In the genomic region with DNA sequence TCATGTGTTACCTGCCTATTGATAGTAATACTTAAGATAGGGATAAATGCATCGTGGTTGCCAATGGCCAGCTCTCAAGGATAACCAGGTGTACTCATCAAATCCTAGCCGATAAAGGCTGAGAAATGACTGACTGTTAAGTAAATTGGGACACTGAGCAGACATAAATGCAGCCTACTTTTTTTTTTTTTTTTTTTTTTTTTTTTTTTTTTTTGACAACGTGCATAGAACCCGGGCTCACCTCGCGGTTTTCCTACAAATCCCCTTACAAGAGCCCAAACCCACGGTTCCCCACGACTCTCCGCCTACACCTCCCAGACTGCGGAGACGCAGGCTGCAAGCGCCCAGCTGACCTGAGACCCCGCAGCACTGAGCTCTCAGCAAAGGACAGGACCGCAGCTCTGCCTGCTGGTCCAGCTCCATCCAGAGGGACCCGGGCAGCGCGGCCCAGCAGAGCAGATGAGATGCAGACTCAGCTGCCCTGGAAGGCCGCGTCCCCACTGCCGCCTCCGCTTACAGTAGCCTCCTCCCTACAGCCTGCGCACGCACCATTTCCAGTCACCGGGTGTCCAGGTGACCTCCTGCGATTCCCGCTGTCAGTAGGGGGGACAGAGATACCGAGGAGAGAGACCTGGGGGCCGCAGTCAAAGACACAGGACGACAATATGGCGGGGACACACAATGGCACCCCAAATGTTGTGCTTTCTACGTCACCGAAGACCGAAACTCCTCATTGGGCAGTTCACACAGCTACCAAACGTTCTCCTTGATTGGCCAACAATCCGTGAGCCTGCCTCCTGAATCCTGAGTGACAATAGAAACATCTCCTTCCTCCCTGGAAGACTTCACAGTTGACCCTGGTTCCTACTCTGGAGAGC, we compare ENCODE assay signal across 7 mouse cellular contexts. TPM values are rescaled to one million over a fixed set of nuclear protein-coding genes. Genes with fewer than 3 reads are reported as not detected.
DNase-seq lines count a peak whose midpoint lies in the region; ATAC-seq lines count a peak whose summit lies in the region.

Gene Zfp799 (minus strand): TSS at position 722 of the 878 bp plus-strand sequence.

- DNase-seq in adrenal gland, adult 18-20 months (ENCODE audit: low spot score in 2 of 2) = peak; percentile 54 to 63
- peak; percentile 95 for DNase-seq in embryo, embryonic 10.5 days (ENCODE audit: low spot score)
- DNase-seq in gastrocnemius, postnatal 14 days = peak; percentile 60
- DNase-seq in left cerebral cortex, postnatal 10 days (ENCODE audit: extremely low spot score in 1 of 2, low spot score in 2 of 2) = peak; percentile 84 to 89
- peak; percentile 80 for DNase-seq in right cerebral cortex, postnatal 25 days

- intact Hi-C loops in gastrocnemius, postnatal 14 days (cut with DNase I; ENCODE audit: low total_unique reads) = no loop called here
- intact Hi-C loops in left cerebral cortex, postnatal 10 days (cut with DNase I) = loop anchor here (5.0 kb wide), 1 partner anchor 63 kb away; the partner anchor contains the start of gene Zfp870

- ATAC-seq in inflammation-experienced regulatory T-cells, adult 6 months = peak; percentile 100
- ATAC-seq in megakaryocyte-erythroid progenitor cell, adult 5-6 weeks (replicated peaks; ENCODE audit: low FRiP score, low TSS enrichment, poor library complexity, severe bottlenecking) = peak; percentile 100

RNA-seq across cellular contexts. Expression of gene Zfp799, which starts in this region (rescaled TPM):
- 10 to 100 TPM in 1 of 2 experiments, 1 to 10 TPM in 1; 6.9 to 10.2 TPM for total RNA-seq in adrenal gland, adult 18-20 months (2021)
- 1 to 10 TPM; 6.3 to 7.7 TPM for total RNA-seq in gastrocnemius, postnatal 14 days (2021)
- 1 to 10 TPM; 5.2 to 8.0 (median 7.6) TPM for polyA plus RNA-seq in inflammation-experienced regulatory T-cells, adult 6 months (2017; shearing (Covaris generic))
- 10 to 100 TPM; 22.0 to 22.7 TPM for total RNA-seq in left cerebral cortex, postnatal 10 days (2021)
- 3.6 and 4.4 TPM in 2 replicates for total RNA-seq in megakaryocyte-erythroid progenitor cell, adult 5-6 weeks (2014; fragmentation: Nextera tagmentation)
- 1.5 and 6.1 TPM in 2 replicates for total RNA-seq in megakaryocyte-erythroid progenitor cell, adult 5-6 weeks (2017)

Comparison
In these comparisons a context has a peak if more than half of its experiments do, and no peak if none do; other contexts are left out.
1. Peak in every context shown above with its lines: DNase-seq and ATAC-seq.